Mouse (Mus musculus) T-cell, adult 2 months (primary cell): Measurements from ENCODE around the gene Efcab3.
"Not testable (repeated sequence)": the region's sequence is repeated elsewhere in the genome, so short reads cannot be mapped to it uniquely, and the experiment has no call there.

Source experiments
- DNase-seq: peaks from one replicate; pipeline ENCODE4 v3.0.0; 2022; ENCODE audit warnings: low spot score

The Efcab3 gene

GRCm38 (mm10) chr11:105063292-105063691, at the start of gene Efcab3:
TSS of gene Efcab3 (plus strand) at chr11:105063592.
- DNase-seq: no peak

- DNase-seq: peak; percentile 3
Observed at GRCm38 (mm10) chr11:105021071-105021470, 42.3 kb upstream of the Efcab3 start.

DNA sequence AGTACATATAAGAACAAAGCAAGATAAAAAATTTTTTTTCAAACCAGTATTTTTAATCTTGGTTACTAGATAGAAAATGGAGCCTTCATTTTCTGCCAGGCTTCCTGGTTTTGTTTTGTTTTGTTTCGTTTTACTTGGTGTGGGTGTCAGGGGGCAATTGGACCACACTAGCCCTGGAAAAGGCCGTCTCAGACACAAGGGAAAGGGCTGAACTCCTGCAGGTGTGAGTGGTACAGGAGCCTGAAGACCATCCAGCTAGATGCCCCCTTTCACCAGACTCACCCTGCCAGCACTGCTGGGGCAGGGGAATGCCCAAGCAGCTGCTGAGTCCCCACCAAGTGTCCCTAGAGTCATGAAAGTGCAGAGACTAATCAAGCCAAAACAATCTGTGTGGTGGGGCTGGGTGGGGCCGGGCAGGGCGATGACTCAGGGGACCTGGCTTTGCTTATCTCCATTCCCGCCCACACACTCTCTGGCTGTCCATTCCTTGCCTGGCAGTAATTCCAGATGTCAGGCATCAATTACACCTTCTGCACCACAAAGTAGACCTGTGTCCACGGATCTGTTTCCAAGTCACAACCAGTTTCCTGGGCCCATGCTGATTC, 34.5 kb upstream of the Efcab3 start:
- DNase-seq: no peak

GRCm38 (mm10) chr11:105029525-105029924, 33.9 kb upstream of the Efcab3 start:
- no peak for DNase-seq

- no peak for DNase-seq
Observed at GRCm38 (mm10) chr11:105030229-105030628, 33.2 kb upstream of the Efcab3 start.

DNA sequence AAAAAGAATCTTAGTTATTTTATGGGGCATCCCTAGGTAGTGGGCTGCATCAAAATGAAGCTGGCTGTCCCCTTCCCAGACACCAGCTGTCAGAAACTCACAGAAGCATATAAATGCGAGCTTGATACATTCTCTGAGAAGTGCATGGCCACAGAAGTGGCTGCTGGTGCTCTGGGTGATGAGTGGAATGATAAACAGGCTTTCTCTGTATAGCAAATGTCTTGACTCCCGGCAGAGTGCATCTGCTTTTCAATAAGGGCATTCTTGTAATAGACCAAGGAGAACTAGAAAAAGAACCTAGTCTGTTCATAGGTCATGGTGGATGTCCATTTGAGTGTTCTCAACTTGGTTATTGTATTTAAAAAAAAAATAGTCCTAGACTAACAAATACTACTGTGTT, 32.3 kb upstream of the Efcab3 start:
- DNase-seq: no peak

- no peak for DNase-seq
Observed at GRCm38 (mm10) chr11:105035081-105035480, 28.3 kb upstream of the Efcab3 start.

DNA sequence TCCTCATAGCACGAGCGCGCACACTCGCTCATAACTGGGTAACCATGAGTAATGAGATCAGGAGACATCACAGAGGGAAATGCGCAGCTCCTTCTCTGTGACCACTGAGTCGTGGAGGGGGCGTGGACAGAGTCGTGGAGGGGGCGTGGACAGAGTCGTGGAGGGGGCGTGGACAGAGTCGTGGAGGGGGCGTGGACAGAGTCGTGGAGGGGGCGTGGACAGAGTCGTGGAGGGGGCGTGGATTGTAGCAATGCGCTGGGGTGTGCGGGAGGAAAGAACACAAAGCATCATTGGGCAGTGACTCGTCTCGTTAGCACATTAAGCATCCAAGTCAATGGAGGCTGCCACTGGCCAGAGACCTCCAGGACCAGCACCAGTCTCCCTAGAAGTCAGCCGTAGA, 49.1 kb downstream of the Efcab3 start:
- not testable (repeated sequence) for DNase-seq

DNA sequence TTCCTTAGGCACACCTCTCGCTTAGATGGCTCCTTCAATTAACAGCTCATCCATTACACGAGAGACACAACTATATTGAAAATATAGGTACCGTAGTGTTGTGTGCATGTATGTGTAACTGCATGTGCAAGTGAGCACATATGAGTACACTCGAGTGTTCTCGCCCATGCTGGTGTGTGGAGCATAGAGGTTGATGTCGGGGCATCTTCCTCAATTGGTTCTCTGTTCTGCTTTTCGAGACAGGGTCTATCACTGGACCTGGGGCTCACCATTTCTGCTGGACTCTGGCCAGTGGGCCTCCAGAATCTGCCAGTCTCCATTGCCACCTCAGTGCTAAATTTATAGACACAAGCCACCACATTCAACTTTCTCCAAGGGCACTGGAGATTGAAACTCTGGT, 54.4 kb downstream of the Efcab3 start:
- no peak for DNase-seq

DNA sequence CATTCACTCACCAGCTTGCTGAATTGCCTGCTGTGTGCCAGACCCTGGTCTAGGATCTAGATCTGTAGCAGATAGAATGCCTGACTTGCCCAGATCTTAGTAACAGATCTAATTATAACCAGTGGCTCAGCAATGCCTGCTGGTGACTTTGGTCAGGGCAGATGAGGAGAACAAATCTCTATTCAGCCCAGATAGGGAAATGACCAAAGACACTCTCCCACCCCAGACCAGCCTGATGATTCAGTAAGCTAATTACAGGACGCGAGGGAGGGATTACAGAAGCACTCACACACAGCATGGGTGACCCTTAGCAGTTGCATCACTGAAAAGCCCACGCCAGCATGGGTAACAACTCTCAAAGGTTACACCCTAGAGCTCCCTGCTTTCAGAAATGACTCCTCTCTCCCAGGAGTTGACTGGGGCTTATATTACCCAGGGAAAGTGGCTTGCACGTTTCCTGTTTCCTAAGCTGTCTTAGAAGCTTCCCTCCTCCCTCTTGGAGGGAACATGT, 57.2 kb downstream of the Efcab3 start:
- DNase-seq: no peak

DNA sequence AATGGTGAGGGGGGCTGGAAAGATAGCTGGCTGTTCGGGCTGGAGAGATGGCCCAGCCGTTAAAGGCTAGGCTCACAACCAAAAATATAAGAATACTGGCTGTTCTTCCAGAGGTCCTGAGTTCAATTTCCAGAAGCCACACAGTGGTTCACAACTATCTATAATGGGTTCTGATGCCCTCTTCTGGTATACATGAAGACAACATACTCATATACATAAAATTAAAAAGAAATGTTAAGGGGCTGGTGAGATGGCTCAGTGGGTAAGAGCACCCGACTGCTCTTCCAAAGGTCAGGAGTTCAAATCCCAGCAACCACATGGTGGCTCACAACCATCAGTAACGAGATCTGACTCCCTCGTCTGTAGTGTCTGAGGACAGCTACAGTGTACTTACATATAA, 58.4 kb downstream of the Efcab3 start:
- DNase-seq: not testable (repeated sequence)

DNA sequence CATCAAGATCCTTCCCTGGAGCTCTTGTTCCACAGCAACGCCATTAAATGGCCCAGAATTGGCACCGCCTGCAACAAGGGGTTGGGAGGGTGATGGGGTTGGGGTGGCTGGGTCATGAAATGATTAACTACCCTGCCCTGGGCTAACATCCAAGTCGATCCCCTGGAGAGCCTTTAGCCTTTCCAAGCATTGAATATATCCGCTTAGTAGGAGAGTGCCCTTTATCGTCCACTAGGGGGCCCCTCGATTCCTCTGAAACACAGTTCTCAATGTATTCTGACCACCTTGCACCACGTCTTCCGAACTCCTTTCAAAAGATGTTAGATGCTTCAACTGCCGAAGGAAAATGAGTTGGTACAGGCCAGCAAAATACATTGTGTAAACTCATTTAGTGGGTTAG, 60.6 kb downstream of the Efcab3 start:
- DNase-seq: peak; percentile 26

DNA sequence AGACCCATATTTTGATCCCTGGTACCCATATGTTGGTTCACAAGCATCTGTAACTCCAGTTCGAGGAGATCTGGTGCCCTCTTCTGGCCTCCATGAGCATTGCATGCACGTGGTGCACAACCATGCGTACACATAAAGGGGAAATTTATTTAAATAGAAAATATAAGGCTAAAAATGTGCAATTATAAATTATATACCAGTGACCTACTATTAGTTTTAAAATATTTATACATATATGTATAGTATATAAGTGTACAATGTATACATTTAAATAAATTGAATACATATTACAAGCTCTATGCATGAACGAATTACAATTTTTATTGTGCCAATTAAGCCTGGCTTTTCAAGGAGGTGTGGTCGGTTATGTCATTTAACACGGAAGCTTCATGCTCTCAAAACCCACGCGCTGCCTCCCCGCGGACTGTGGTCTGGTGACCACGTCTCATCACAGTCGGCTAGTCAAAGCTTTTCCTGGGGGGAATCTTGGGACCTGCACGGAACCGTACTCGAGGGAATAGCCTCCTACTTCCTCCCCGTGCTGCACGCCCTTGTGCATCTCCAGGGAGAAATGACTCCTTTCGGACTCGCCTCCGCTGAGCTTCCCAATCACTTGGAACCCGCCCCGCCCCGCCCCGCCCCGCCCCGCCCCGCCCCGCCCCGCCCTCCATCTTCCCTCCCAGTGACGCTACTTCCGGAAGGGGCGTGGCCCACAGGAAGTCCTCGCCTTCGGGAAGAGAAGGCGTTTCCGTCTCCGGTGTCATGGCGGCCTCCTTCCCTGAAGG, 62.5 kb downstream of the Efcab3 start, which contains the start of gene Mettl2:
Mettl2 (plus strand) TSS at position 691 of the 785 bp plus-strand sequence.
- DNase-seq: peak; percentile 71

- DNase-seq: no peak
Observed at GRCm38 (mm10) chr11:105126520-105127029, 63.2 kb downstream of the Efcab3 start.

- no peak for DNase-seq
Observed at GRCm38 (mm10) chr11:105135692-105136091, 72.3 kb downstream of the Efcab3 start.

DNA sequence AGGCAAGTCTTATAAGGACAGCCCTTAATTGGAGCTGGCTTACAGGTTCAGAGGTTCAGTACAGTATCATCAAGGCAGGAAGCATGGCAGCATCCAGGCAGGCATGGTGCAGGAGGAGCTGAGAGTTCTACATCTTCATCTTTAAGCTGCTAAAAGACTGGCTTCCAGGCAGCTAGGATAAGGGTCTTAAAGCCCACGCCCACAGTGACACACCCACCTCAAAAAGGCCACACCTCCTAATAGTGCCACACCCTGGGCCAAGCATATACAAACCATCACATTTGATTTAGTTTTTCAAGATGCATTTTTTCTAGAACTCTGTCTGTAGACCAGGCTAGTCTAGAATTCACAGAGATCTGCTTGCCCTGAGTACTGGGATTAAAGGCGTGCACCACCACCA, 73.9 kb downstream of the Efcab3 start:
- DNase-seq: not testable (repeated sequence)

- DNase-seq: not testable (repeated sequence)
Observed at GRCm38 (mm10) chr11:105140512-105140911, 77.1 kb downstream of the Efcab3 start.

DNA sequence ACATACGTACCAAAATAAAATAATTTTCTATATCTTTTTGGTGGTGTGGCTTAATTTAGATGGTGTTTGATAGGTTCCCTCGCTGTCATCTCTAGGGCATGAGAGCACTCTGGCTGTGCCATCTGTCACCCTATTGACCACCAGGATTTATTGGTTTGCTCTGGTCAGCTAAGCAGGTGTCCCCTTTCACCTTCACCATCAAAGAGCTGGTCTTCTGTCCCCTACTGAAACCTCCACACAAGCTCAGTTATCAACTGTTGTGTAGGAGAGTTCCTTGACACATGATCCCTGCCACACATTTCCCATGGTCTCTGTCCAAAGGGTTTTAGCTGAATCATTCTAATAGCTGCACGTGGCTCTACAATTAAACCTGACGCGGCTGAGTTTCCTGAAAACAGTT, 77.7 kb downstream of the Efcab3 start:
- DNase-seq: no peak

DNA sequence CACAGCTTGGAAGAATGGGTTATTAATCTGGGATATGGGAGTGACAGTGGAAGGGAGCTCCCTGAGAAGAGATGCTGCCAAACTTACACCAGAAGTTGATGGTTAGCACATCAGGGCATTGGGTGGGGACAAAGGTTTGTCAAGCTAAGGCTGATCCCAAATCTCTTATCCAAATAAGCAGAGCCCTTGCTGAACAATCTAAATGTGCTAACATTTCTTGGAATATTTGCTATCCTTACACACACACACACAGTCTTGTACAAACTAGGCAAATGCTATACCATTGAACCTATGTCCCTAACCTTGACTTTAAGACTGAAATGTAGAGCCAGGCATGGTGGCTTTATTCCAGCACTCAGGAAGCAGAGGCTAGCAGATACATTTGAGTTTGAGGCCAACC, 80.2 kb downstream of the Efcab3 start:
- DNase-seq: no peak

- no peak for DNase-seq
Observed at GRCm38 (mm10) chr11:105144084-105144483, 80.7 kb downstream of the Efcab3 start.

DNA sequence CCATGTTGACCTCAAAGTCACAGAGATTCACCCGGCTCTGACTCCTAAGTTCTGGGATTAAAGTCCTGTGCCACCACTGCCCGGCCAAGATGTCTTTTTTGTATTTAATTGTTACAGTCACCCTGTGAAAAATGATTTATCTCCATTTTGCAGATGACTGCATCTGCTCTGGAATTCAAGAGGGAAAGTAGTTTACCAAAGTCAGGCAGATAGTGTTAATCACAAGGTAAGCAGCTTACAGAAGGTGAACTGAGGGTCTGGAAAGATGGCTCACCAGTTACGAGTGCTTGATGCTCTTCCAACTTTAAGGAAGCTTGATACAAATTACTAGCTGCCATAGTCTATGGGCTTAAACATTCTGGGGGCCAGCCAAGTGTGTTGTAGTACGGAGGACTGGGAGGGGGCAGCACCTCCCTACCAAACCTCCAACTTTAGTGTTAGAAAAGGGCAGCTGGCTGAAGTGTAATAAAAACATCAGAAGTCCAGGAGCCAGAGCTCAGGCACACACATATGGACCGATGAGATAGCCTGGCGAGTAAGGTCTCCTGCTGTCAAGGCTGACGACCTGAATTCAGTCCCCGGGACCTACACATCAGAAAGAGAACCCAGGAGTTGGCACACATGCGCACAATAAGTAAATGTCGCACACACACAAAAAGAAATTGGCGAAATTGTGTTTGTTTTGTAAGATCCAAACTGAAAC, 81.3 kb downstream of the Efcab3 start:
- no peak for DNase-seq

DNA sequence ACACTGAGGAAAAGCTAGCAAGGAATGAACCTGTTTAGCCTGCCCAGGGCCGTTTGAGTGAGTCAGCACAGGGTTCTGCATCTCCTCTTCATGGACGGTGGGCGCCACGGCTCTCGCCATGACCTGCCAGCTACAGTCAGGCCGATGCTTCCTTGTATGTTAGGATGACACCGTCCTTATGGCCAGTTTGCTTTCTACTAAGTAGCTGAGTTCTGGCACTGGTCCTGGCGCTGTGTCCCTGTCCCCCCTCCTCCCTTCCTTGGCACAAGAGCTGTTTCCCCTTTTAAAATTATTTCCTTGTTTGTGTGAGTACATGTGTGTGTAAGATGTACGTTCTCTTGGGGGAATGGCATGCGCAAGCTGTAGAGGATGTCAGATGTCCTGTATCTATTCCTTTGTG, 81.8 kb downstream of the Efcab3 start:
- no peak for DNase-seq

GRCm38 (mm10) chr11:105146593-105146992, 83.2 kb downstream of the Efcab3 start, which contains the start of gene Gm10842:
TSS of gene Gm10842 (plus strand) at chr11:105146893.
- no peak for DNase-seq
